Mouse (Mus musculus) heart, embryonic 13.5 days (tissue): Measurements from ENCODE around the gene Tldc2. TPM values are rescaled to one million over a fixed set of nuclear protein-coding genes. Genes with fewer than 3 reads are reported as not detected.

Experiments used
- ATAC-seq: fragments of 200-750 bp; cut with Nextera tagmentation; 2 replicates; pipeline ENCODE4 v1.8.0; 2017; ENCODE audit warnings: moderate TSS enrichment; ENCODE audit not compliant: insufficient number of reproducible peaks, low FRiP score, low TSS enrichment; ENCODE audit errors: extremely low read depth
- H3K27ac ChIP-seq: fragments of 300-500 bp; sonication (generic); replicated peaks from 2 replicates; pipeline ENCODE4 v1.5.1; 2015; ENCODE audit warnings: moderate library complexity, mild to moderate bottlenecking, inconsistent platforms
- H3K27me3 ChIP-seq: fragments of 300-500 bp; sonication (generic); replicated peaks from 2 replicates; pipeline ENCODE4 v1.6.1; 2015; ENCODE audit warnings: mild to moderate bottlenecking, inconsistent platforms
- H3K36me3 ChIP-seq: fragments of 300-500 bp; sonication (generic); 2 replicates; pipeline ENCODE4 v1.6.1; 2015; ENCODE audit warnings: mild to moderate bottlenecking, inconsistent platforms
- H3K4me1 ChIP-seq: fragments of 300-500 bp; sonication (generic); 2 replicates; pipeline ENCODE4 v1.6.1; 2015; ENCODE audit warnings: inconsistent platforms
- H3K4me2 ChIP-seq: fragments of 300-500 bp; sonication (generic); 2 replicates; pipeline ENCODE4 v1.6.1; 2015; ENCODE audit warnings: inconsistent platforms, mild to moderate bottlenecking, moderate library complexity
- H3K4me3 ChIP-seq: fragments of 300-500 bp; sonication (generic); 2 replicates; pipeline ENCODE4 v1.5.1; 2015; ENCODE audit warnings: moderate library complexity, mild to moderate bottlenecking, inconsistent platforms
- H3K9ac ChIP-seq: fragments of 300-500 bp; sonication (generic); 2 replicates; pipeline ENCODE4 v1.6.1; 2015; ENCODE audit warnings: inconsistent platforms, mild to moderate bottlenecking, moderate library complexity
- H3K9me3 ChIP-seq: fragments of 300-500 bp; sonication (generic); 2 replicates; pipeline ENCODE4 v1.6.1; 2016; ENCODE audit warnings: inconsistent platforms
- WGBS: fragments of 180-500 bp; shearing (Covaris S2); methylation state at CpG from one replicate; pipeline ENCODE4 v1.1.7; 2015; ENCODE audit warnings: mixed read lengths; 5-methylcytosine and 5-hydroxymethylcytosine counted together
- polyA plus RNA-seq: library from polyadenylated mRNA; unstranded; fragments of >200 nt; fragmentation: Nextera tagmentation; extraction: Ambion mirVana; gene quantifications from 2 replicates; pipeline ENCODE4 v1.2.1, GENCODE M21; 2015

The Tldc2 gene
- polyA plus RNA-seq, 1 experiment from 2014 or later: not detected

DNA sequence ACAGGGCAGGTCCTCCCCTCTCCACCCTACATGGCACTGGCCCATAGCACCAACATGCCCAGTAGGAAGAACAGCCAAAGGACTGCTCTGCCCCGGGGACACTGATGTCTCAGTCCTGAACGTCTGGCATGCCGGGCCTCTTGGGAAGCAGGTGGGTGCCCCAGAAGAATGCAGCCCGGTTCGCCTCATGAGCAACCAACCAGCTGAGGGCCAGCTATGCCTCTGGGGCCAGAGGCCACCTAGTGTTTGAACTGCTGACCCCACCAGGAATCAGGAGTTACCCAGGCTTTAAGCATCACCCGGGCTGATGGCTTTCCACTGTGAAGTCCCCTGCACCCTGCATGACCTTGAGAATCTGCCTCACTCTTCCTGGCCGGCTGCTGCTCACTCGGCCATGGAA, 34.4 kb upstream of the Tldc2 start:
- Histone ChIP-seq H3K27ac (peak overlapping the region; percentile 63), H3K4me2 (no peak overlapping the region), H3K9ac (peak overlapping the region; percentile 47), H3K36me3 (peaks cover 73% of the 10 kb centered on the region), H3K27me3 (no peaks in the 10 kb centered on the region), H3K4me1 (peaks cover 55% of the 10 kb centered on the region), H3K9me3 (no peaks in the 10 kb centered on the region), H3K4me3 (no peak overlapping the region)
- 57% methylated on average over 8 of the region's 8 CpGs for WGBS
- ATAC-seq: no peak

DNA sequence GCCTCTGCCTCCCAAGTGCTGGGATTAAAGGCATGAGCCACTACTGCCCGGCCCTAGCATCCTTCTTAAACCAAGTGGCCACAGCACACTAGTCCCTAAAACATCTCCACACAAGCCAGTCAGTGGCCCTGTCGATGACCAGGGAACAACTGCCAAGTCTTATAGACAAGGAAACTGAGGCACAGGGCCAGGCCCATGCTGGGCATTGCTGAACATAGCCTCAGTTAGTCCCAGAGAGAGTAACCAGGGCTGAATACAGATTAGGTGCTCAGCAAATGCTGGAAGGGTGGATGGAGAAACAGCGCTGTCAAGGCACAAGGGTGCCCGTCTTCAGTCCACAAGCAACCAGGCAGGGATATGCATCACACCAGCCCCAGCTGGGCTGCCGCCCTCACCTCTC, 33.7 kb upstream of the Tldc2 start:
- Histone ChIP-seq H3K27ac (peak overlapping the region; percentile 63; the same call in 1 of the 2 replicates), H3K36me3 (peaks cover 71% of the 10 kb centered on the region), H3K27me3 (no peaks in the 10 kb centered on the region), H3K4me2 (no peak overlapping the region), H3K4me3 (no peak overlapping the region), H3K4me1 (peaks cover 61% of the 10 kb centered on the region), H3K9ac (no peak overlapping the region), H3K9me3 (no peaks in the 10 kb centered on the region)
- WGBS: 88% methylated on average over 5 of the region's 5 CpGs
- ATAC-seq: no peak

DNA sequence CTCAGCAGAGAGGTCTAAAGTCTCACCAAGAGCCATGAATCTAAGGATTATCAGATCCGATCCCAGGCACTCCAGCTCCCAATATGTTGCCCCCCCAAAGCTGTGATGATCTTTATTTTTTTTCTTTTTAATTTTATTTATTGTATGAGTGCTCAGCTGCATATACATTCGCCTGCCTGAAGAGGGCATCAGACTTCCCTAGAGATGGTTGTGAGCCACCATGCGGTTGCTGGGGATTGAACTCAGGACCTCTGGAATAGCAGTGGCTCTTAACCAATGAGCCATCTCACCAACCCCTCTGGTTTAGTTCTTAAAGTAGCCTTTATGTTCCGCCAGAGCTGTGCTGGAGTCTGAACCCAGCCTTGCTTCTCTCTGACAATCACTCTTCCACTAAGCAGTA, 33.1 kb upstream of the Tldc2 start:
- 76% methylated on average over 4 of the region's 4 CpGs for WGBS
- H3K4me2 ChIP-seq: no peak overlapping the region
- peaks cover 65% of the 10 kb centered on the region for H3K36me3 ChIP-seq
- H3K4me1 ChIP-seq: peaks cover 66% of the 10 kb centered on the region
- H3K27ac ChIP-seq: peak overlapping the region; percentile 93
- no peak overlapping the region for H3K4me3 ChIP-seq
- no peaks in the 10 kb centered on the region for H3K9me3 ChIP-seq
- H3K27me3 ChIP-seq: no peaks in the 10 kb centered on the region
- no peak for ATAC-seq
- H3K9ac ChIP-seq: no peak overlapping the region

DNA sequence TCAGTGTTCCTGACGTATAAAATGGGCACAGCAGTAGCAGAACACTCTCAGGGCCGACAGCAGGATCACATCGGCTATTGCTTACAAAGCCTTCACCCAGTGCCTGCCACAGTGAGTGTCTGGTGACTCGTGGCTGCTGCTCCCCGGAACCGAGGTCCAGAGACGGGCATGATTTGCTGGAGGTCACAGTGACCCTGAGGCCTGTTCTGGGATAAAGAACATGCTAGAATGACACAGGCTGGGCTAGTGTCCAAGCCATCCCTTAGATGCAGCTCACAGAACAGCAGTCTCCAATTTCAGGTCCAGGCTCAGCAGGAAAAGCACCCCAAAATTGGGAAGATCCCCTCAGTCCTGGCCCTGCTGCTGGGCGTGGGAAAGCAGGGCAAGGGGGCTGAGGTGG, 32.6 kb upstream of the Tldc2 start:
- no peaks in the 10 kb centered on the region for H3K27me3 ChIP-seq
- H3K36me3 ChIP-seq: peaks cover 65% of the 10 kb centered on the region
- no peak overlapping the region for H3K4me2 ChIP-seq
- H3K9me3 ChIP-seq: no peaks in the 10 kb centered on the region
- H3K27ac ChIP-seq: peak overlapping the region; percentile 93
- WGBS: 51% methylated on average over 8 of the region's 8 CpGs
- H3K4me3 ChIP-seq: no peak overlapping the region
- H3K9ac ChIP-seq: peak overlapping the region; percentile 69
- peaks cover 66% of the 10 kb centered on the region for H3K4me1 ChIP-seq
- ATAC-seq: no peak

DNA sequence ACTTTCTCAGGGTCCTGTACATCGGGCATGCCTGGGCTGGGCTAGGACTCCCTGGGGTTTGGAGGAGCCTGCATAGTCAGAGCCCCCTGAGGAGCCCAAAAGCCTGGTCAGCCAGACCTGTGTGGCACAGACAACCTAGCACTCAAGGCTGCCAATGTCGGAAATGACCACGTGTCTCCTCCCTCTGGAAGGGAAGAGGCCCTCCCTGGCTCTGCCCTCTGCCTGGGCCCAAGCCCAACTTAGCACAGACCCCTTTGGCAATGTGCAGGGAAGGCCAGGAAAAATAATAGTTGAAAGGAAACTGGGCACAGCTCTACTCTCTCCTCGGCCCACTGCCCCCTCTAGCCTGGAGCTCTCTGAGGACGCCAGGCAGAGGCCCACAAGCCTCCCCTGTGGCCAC, 32.0 kb upstream of the Tldc2 start:
- no peaks in the 10 kb centered on the region for H3K27me3 ChIP-seq
- peaks cover 66% of the 10 kb centered on the region for H3K4me1 ChIP-seq
- H3K9me3 ChIP-seq: no peaks in the 10 kb centered on the region
- 49% methylated on average over 5 of the region's 5 CpGs for WGBS
- 0 out of 2 replicates have a peak, but pooled peaks have one; percentile 20 for ATAC-seq
- H3K4me2 ChIP-seq: no peak overlapping the region
- H3K36me3 ChIP-seq: peaks cover 65% of the 10 kb centered on the region
- peak overlapping the region; percentile 93 for H3K27ac ChIP-seq
- H3K9ac ChIP-seq: peak overlapping the region; percentile 69
- H3K4me3 ChIP-seq: no peak overlapping the region

DNA sequence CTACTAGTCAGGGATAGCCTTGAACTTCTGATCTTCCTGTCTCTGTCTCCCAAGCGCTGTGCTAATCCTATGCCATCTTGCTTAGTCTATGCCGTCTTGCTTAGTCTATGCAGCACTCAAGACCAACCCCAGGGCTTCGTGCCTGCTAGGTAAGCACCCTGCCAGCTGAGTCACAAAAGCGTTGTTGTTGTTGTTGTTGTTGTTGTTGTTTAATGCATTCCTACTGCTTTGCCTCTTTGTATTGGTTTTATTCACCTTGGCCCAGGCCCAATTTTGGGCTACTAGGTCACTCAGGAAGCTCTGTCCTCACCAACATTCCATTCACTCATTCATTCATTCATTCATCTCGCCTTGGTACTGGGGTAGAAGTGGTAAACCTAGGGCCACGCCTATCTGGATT, 31.1 kb upstream of the Tldc2 start:
- WGBS: 86% methylated on average over 6 of the region's 6 CpGs
- Histone ChIP-seq H3K36me3 (peaks cover 64% of the 10 kb centered on the region), H3K27ac (0 out of 2 replicates have a peak overlapping the region, but pooled peaks have one; percentile 93), H3K9ac (no peak overlapping the region), H3K4me1 (peaks cover 60% of the 10 kb centered on the region), H3K27me3 (no peaks in the 10 kb centered on the region), H3K4me3 (no peak overlapping the region), H3K9me3 (no peaks in the 10 kb centered on the region), H3K4me2 (no peak overlapping the region)
- ATAC-seq: no peak

DNA sequence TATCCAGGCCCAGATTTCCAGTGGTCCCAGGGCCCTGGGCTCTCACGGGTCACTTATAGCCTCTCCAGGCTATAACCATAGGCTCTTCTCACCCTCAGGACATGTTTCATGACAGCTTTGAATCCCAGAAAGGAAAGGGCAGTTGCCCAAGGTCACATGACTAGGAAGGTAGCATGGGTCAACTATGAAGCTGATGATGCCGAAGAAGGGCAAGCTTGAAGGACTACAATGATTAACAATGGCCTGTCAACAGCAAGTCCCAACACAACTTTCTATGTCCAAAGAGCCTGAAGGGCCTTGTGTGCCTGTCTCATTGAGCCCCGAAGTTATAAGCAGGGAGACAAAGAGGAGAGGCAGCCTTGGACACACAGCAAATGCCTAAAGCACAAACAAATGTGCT, 29.7 kb upstream of the Tldc2 start:
- ATAC-seq: no peak
- WGBS: 76% methylated on average over 3 of the region's 3 CpGs
- Histone ChIP-seq H3K9me3 (no peaks in the 10 kb centered on the region), H3K4me3 (no peak overlapping the region), H3K36me3 (peaks cover 61% of the 10 kb centered on the region), H3K4me2 (no peak overlapping the region), H3K4me1 (peaks cover 59% of the 10 kb centered on the region), H3K9ac (0 out of 2 replicates have a peak overlapping the region, but pooled peaks have one; percentile 48), H3K27me3 (no peaks in the 10 kb centered on the region), H3K27ac (peak overlapping the region; percentile 48; the same call in 1 of the 2 replicates)

DNA sequence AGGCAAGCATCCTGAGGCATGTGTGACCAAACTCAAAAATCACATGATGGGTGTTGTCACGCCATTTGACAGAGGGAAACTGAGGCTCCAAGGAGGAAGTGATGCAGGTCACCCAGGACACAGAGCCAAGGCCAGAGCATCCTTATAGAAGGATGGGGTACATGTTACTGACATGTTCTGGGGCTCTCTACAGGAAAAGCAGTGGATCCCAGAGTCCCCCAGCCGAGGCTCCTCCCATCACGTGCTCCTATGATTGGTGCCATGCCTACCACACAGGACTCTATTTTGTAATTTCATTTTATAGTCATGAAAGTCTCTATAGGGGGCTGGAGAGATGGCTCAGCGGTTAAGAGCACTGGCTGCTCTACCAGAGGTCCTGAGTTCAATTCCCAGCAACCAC, 29.1 kb upstream of the Tldc2 start:
- no peaks in the 10 kb centered on the region for H3K27me3 ChIP-seq
- 90% methylated on average over 4 of the region's 4 CpGs for WGBS
- H3K4me2 ChIP-seq: no peak overlapping the region
- peak overlapping the region; percentile 86 for H3K27ac ChIP-seq
- H3K9ac ChIP-seq: no peak overlapping the region
- H3K36me3 ChIP-seq: peaks cover 56% of the 10 kb centered on the region
- no peak for ATAC-seq
- no peak overlapping the region for H3K4me3 ChIP-seq
- H3K9me3 ChIP-seq: no peaks in the 10 kb centered on the region
- H3K4me1 ChIP-seq: peaks cover 53% of the 10 kb centered on the region

DNA sequence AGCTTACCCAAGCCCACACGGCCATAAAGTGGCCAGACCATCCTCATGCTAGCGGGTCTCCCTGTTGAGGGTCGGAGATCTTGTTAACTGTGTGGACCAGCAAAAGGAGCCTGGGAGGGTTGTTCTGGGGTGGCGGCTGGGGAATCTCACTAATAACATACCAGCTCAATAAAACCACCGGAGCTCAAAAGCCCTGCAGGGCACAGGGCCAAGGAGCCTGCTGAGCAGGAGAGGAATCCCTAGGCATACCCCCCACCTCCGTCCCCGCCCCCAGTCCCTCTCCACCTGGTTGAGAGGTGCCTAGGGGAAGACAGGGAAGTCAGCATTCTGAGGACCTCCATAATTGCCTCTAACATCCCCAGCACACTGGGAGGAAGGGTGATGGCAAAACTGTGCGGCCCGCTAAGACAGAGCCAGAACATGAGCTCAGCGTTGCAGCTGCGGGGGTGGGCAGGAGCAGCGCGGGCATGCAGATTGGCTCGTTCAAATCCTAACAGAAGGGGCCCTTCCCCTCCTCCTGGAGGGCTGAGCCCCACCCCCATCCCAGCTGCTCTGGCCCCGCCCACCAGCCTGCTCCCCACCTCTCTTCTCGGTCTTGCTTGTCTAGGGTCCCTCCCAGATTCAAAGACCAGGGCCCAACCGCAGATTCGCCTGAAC, 28.4 kb upstream of the Tldc2 start:
- Histone ChIP-seq H3K36me3 (peaks cover 48% of the 10 kb centered on the region), H3K4me2 (peak overlapping the region; percentile 60), H3K27ac (peak overlapping the region; percentile 86), H3K27me3 (no peaks in the 10 kb centered on the region), H3K9ac (peak overlapping the region; percentile 75), H3K9me3 (no peaks in the 10 kb centered on the region), H3K4me1 (peaks cover 56% of the 10 kb centered on the region), H3K4me3 (peak overlapping the region; percentile 23)
- whole genome bisulfite sequencing: 23% methylated on average over 17 of the region's 18 CpGs
- ATAC-seq: peak; percentile 43; the same call in 1 of the 2 replicates

DNA sequence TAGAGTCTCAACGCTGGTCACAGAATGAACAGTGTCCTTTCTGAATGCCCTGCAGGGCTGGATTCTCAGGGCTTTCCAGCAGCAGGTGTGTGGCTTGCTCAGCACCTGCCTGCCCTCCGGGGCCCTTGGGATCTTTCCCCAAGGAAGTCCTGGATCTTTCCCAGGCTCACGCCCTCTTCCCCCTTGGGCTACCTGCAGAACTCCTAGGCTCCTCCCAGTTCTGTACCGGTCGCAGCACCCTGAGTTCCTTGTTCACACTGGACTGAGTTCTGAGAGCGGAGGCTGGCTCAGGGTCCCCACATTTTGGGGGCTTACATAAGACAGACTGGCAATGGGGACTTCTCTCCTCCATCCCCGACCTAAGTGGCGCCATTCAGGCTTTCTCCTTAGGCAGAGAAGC, 27.7 kb upstream of the Tldc2 start:
- H3K4me2 ChIP-seq: peak overlapping the region; percentile 60
- H3K27me3 ChIP-seq: no peaks in the 10 kb centered on the region
- H3K4me3 ChIP-seq: 0 out of 2 replicates have a peak overlapping the region, but pooled peaks have one; percentile 23
- no peaks in the 10 kb centered on the region for H3K9me3 ChIP-seq
- peaks cover 43% of the 10 kb centered on the region for H3K36me3 ChIP-seq
- ATAC-seq: no peak
- H3K27ac ChIP-seq: peak overlapping the region; percentile 86
- H3K4me1 ChIP-seq: peaks cover 58% of the 10 kb centered on the region
- H3K9ac ChIP-seq: peak overlapping the region; percentile 60
- WGBS: 66% methylated on average over 8 of the region's 8 CpGs

DNA sequence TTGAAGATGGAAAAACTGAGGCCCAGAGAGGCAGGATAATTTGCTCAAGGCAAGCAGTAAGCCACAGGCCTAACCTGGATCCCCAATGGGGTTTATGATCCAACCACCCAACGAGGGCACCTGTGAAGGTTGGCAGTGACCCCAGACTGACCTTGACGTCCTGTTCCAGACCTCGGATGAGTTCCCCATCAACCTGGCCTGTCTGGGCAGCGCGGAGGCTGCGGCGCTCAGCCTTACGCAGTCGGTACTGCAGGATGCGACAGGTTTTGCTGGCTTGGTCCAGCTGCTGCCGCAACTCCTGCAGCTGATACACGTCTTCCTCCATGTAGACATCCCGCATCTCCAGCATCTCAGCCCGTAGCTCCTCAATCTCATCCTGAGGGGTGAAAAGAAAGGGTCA, 26.8 kb upstream of the Tldc2 start:
- 88% methylated on average over 14 of the region's 14 CpGs for WGBS
- Histone ChIP-seq H3K9me3 (no peaks in the 10 kb centered on the region), H3K36me3 (peaks cover 43% of the 10 kb centered on the region), H3K4me2 (no peak overlapping the region), H3K9ac (0 out of 2 replicates have a peak overlapping the region, but pooled peaks have one; percentile 1), H3K27me3 (no peaks in the 10 kb centered on the region), H3K4me1 (peaks cover 58% of the 10 kb centered on the region), H3K27ac (no peak overlapping the region), H3K4me3 (no peak overlapping the region)
- no peak for ATAC-seq
